Mouse (Mus musculus) ES-E14 (cell line): ENCODE data around the gene Msi2.

Experiments
- CHD2 ChIP-seq: IDR thresholded peaks from 2 replicates; pipeline ENCODE4 v1.6.1; 2014; ENCODE audit warnings: mild to moderate bottlenecking, low read depth, low read length, inconsistent platforms
- HCFC1 ChIP-seq: IDR thresholded peaks from 2 replicates; pipeline ENCODE4 v1.6.1; 2012; ENCODE audit warnings: low read length, inconsistent platforms, borderline replicate concordance; ENCODE audit not compliant: insufficient read depth
- MAFK ChIP-seq: IDR thresholded peaks from 2 replicates; pipeline ENCODE4 v1.6.1; 2014; ENCODE audit warnings: mild to moderate bottlenecking, low read depth, low read length, inconsistent platforms; ENCODE audit not compliant: insufficient read depth

GRCm38 (mm10) chr11:88728508-88728890, 10.2 kb upstream of the Msi2 start:
- TF ChIP-seq MAFK (no peak), CHD2 (no peak), HCFC1 (no peak)
